Mouse (Mus musculus) spleen, adult 2 months (tissue): ENCODE measurements at regions not wholly inside any gene's neighbourhood (a gene's known extent, or its start where the extent isn't known, plus 50 kb on each side); places are given as distances from the start of the nearest gene placed in this dataset.

Experiments used
- CTCF ChIP-seq: fragments of 200-500 bp; IDR thresholded peaks from 2 replicates; pipeline ENCODE4 v1.5.1; 2011; ENCODE audit warnings: mild to moderate bottlenecking, inconsistent platforms; ENCODE audit not compliant: insufficient read depth, insufficient read length, insufficient replicate concordance; ENCODE audit errors: extremely low read depth
- POLR2A ChIP-seq: fragments of 200-500 bp; IDR thresholded peaks from 2 replicates; pipeline ENCODE4 v1.6.1; 2011; ENCODE audit warnings: low read depth, low read length, inconsistent platforms

DNA sequence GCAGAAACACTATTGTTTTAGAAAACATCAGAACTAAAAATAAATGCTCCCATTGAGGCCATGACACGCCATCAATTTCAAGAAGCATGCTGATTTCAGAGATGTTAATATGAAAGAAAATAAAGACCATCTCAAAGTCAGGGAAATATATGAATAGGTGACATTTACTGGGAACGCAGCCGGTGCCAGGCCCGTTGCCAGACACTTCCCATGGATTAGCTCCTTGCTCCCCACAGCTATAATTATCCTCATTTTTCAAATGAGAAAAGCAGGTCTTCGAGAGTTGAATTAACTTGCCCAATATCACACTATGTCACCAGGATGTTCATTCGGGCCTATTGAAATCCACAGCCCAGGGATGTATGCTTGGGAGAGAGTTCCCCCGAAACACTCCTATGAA is 165.2 kb upstream of the Rgma start:
- TF ChIP-seq CTCF = no peak
- no peak for TF ChIP-seq POLR2A
